Mouse (Mus musculus) retina, postnatal 1 day (tissue): ENCODE measurements around the gene Col11a2.

Experiments
- DNase-seq: peaks from one replicate; pipeline ENCODE4 v3.0.0-alpha.2; 2012

Gene Col11a2

DNA sequence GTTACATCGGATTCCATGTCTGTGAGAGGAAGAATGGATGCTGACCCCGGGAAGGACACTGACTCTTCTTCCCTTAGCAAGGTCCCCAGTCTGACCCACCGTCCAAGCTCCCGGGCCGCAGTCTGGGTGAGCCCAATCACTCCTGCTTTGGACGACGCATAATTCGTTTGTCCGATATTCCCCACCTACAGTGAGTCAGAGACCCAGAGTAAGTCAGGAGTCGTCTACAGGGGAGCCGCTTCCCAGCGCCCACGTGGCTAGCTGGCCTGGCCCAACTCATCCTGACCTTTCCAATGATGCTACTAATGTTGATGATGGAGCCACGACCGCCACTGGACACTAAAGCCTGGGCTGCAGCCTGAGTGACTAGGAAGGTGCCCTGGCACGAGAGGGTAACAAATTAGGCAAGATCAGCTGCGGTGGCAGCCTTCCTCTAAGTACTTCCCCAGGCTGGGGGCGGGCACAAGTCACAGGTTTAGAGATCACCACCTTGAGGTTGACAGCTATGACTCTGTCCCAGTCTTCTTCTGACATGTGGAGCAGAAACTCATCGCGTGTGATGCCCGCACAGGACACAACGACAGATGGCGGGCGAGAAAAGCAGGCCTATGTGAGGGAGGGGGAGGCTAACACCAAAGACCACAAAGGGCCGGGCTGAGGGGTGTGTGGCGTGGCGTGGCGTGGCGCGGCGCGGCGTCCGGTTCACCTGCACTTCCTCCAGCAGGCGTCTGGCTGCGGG is 12.2 kb upstream of the Col11a2 start:
- peak; percentile 72 for DNase-seq

- DNase-seq, result peak; percentile 95
These were observed 11.5 kb upstream of the Col11a2 start, which contains the start of gene H2-Ke6 for GRCm38 (mm10) chr17:34027656-34028223. Gene H2-Ke6, minus strand, starts transcription at chr17:34028060.

DNA sequence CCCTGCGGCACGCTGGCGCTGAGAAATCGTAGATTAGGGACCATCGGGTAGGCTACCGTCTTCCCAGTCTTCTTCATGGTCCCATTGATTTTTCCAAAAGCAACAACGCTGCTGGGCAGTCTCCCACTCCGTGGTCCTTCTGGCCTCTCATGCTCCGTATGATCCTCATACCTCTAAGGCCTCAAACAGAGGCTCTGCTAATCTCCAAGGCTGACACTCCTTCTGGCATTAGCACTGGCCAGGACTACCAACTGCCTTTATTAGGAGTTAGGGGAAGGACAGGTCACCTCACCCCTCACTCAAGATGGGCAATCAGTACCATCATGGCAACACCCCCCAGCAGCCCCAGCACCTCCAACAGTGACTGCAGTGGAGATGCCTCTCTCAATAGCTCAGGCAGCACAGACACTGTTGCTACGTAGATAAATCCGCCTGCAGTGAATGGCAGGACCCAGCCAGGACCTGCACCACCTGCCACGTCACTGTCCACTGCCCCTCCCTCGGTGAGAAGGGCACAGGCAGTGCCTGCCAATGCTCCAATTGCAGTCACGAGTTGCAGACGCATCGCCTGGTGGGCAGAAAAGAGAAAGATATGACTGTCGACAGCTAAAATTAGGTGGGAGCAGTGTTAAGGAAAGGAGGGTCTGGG is 10.6 kb upstream of the Col11a2 start:
- DNase-seq, result no peak

- no peak for DNase-seq
These were observed 9.9 kb upstream of the Col11a2 start for GRCm38 (mm10) chr17:34029150-34029889.

- DNase-seq, result no peak
These were observed 9.2 kb upstream of the Col11a2 start for GRCm38 (mm10) chr17:34029890-34030595.

- no peak for DNase-seq
These were observed 8.3 kb upstream of the Col11a2 start for GRCm38 (mm10) chr17:34030861-34031326.

DNA sequence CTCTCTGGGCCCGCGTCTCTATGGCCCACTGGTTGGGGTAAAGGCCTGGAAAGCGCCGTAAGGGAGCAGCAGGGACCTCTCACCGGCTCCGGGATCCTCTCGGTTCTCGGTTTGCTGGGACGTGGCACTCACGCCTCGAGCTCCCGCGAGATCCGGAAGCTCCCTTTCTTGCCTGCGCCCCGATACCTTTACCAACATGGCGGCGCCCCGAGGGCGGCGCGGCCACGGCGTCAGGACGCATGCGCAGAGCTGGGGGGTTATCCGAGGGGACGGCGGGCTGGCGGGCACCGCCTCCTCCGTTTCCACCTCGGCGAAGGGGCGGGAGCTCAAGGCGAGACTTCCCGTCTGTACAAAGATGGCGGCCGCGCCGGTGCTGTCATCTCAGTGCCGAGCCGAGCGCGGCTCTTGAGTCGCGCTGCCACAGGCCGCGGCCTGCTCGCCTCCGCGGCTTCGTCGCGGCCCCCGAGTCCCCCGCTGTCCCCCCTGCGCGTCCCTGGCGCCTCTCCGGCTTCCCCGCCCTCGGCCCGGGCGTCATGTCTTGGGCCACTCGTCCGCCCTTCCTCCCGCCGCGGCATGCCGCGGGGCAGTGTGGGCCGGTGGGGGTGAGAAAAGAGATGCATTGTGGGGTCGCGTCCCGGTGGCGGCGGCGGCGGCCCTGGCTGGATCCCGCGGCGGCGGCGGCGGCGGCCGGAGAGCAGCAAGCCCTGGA is 7.6 kb upstream of the Col11a2 start, which contains the start of the genes Slc39a7 and Rxrb:
Gene Slc39a7 (minus strand): TSS at position 218 of the 709 bp plus-strand sequence.
Gene Rxrb (plus strand): TSS at position 348 of the 709 bp plus-strand sequence.
- DNase-seq, result peak; percentile 99

DNA sequence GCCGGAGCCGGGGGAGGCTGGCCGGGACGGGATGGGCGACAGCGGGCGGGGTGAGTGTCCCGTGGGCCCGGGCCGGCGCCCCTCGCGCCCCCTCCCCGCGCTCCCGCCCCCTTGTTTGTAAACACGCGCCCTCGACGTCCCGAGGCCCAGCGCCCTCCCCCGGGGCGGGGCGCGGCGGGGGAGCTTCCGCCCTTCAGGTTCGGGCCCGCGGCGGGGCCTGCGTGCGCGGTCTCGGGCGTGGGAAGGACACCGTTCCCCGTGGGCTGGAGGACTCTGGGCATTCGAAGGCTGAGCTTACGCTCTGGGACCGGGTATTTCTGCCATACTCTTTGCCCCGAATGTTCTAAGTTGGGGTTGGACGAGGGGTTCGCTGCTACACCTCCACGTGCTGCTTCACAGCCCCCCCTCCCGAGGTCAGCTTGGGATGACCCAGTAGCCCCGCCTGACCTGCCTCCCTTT is 7.0 kb upstream of the Col11a2 start:
- DNase-seq, result no peak

DNA sequence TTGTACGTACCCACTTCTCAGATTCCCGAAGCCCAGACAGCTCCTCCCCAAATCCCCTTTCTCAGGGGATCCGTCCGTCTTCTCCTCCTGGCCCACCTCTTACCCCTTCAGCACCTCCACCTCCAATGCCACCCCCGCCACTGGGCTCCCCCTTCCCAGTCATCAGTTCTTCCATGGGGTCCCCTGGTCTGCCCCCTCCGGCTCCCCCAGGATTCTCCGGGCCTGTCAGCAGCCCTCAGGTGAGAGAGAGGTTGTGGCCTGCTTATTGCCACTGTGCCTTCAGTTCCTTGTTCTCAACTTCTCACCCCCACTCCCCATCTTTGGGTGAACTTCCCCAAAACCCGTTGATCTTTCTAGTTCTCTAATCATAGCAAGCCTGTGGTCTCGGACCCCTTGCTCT is 6.4 kb upstream of the Col11a2 start:
- no peak for DNase-seq

DNA sequence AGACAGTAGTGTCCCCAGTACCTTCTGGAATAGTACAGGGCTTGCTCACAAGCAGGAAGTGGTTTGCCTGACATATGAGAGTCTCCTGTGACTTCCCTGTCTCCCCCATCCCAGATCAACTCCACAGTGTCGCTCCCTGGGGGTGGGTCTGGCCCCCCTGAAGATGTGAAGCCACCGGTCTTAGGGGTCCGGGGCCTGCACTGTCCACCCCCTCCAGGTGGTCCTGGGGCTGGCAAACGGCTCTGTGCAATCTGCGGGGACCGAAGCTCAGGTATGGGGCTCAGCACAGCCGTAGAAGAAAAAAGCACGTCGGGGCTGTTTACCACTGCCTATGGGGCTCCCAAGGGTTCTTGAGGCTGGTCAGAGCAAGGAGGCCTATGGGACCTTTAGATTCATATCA is 5.8 kb upstream of the Col11a2 start:
- DNase-seq, result no peak

- peak; percentile 80 for DNase-seq
These were observed 5.2 kb upstream of the Col11a2 start for GRCm38 (mm10) chr17:34034064-34034463.

GRCm38 (mm10) chr17:34035517-34035916 is 3.7 kb upstream of the Col11a2 start:
- no peak for DNase-seq

GRCm38 (mm10) chr17:34036647-34037046 is 2.6 kb upstream of the Col11a2 start:
- no peak for DNase-seq

DNA sequence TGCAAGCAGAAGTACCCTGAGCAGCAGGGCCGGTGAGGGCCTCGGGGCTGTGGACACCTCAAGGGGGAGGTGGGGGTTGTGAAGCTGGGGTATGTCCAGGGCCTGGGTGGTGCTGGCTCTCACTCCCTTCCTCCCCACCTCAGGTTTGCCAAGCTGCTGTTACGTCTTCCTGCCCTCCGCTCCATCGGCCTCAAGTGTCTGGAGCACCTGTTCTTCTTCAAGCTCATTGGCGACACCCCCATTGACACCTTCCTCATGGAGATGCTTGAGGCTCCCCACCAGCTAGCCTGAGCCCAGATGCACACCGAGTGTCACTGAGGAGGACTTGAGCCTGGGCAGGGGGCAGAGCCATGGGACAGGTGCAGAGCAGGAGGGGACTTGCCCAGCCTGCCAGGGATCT is 2.0 kb upstream of the Col11a2 start:
- DNase-seq, result no peak

DNA sequence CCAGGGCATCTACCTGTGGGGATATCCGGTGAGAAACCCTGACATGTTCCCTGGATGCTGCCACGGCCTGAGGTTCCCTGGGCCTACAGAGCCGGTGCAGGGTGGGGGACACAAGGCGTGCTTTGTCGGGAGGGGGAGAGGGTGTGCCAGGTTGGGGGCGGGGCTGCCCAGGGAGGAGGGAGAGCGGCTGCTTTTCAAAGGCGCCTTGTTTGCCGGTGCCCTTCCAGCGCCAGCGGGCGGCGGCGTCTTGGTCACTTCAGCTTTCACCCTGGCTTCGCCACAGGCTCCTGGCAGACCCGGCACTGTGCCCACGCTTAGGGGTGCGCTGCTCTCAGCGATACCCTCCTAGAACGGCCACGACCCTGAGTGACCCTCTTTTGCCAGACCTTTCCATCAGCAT is 797 bp upstream of the Col11a2 start:
- DNase-seq, result peak; percentile 50

DNA sequence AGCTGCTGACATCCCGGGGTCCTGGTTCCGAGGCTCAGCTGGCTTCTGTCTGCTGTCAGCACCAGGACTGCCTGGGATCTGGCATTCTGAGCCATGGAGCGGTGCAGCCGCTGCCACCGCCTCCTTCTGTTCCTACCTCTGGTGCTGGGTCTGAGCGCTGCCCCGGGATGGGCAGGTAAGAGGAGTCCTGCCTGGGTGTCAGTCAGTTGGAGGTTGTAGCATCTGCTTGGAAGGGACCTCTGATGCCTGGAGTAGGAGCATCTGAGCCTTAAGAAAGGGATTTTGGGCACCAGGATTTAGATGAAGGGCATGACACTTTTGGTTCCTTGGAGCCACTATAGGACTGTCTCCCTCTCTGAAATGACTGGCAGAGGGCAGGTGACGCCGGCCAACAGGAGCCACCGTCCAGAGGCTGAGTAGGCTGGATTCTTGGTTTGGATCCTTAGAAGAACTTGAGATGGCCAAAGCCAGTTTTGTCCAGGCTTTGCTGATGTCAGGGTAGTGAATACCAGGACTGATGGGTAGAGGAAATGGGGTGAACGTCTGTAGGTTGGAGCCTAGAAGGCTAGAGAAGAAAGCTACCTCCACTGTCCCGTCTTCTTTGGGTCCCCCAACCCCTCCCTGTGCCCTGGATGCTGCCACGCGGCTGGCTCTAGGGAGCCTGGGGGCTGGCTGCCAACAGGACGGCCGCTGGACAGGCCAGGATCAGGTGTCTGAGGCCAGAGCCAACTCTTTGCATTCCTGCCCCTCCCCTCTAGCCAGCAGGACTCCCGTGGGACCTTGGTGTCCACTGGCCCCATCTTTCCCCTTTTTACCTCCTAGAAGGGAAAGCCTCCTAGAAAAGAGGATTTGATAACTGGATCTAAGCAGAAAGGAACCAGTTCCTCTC is 569 bp downstream of the Col11a2 start:
- peak; percentile 18 for DNase-seq

DNA sequence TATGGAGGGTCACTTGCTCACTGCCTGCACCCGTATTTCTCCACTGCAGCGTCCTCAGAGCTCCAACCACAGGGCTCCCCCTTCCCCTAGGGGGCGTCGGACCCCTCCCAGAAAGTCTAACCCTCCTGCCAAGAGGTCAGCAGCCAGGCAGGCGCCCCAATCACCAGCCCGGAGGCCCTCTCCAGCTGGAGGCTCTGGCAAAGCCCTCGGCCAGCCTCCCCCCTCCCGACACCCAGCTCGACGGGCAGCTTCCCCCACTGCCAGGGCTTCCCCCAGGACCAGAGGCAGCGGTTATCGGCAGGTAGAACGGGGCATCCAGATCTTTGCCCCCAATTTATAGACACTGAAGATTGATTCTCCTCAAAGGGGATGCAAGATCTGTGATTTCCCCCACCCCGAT is 6.7 kb downstream of the Col11a2 start:
- no peak for DNase-seq

DNA sequence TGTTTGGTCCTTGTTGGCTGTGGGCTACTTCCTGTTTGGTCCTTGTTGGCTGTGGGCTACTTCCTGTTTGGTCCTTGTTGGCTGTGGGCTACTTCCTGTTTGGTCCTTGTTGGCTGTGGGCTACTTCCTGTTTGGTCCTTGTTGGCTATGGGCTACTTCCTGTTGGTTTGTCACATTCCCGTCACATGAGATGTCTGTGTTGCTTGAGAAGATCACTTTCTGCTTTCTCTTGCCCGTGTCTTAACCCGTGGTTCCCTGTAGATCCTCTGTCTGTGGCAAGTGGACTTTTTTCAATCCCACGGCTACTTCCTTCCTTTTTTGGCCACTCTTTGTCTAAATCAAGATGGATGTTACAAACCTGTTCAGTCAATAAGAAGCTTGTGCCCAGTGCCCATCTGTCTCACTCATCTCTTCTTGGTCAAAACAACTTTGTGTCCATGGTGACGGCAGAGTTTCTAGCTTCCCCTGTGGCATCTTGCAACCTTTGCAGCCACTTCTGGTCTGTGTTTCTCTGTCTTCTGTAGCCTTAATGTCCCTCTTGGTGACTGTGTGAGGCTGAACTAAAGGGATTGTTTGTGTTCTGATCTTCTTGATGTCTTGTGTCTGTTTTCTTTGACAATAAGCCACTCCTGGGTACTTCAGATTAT is 8.3 kb downstream of the Col11a2 start:
- no peak for DNase-seq

- DNase-seq, result no peak
These were observed 18.0 kb downstream of the Col11a2 start for GRCm38 (mm10) chr17:34057224-34057623.

DNA sequence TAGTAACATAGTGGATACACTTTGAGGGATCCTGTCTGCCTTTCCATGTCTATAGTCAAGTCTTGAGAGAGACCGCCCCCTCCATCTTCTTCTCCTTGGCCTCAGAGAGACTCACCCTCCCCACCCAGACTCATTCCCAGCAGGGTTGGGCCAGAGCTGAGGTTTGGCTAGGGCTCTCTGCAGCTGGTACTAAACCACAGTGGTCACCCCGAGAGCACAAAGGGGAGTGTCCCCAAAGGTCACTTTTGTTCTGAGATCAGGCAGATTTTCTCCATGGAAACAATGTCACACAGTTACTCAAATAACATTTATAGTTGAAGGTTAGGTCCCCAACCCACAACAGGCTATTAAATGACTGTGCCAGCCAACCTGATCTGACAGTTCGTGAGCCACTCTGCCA is 29.6 kb downstream of the Col11a2 start:
- no peak for DNase-seq
